Mouse (Mus musculus) 3134 (cell line): ENCODE data around the gene Magix.
"Not testable (repeated sequence)": the region's sequence is repeated elsewhere in the genome, so short reads cannot be mapped to it uniquely, and the experiment has no call there.

Experiments
- DNase-seq: peaks from one replicate; pipeline ENCODE4 v3.0.0-alpha.2; 2011; ENCODE audit warnings: low spot score; ENCODE audit not compliant: insufficient read length; ENCODE audit errors: extremely low read depth

Gene Magix

GRCm38 (mm10) chrX:7680864-7681263, at the start of gene Magix:
TSS of gene Magix (minus strand) at chrX:7681251.
- no peak for DNase-seq

DNA sequence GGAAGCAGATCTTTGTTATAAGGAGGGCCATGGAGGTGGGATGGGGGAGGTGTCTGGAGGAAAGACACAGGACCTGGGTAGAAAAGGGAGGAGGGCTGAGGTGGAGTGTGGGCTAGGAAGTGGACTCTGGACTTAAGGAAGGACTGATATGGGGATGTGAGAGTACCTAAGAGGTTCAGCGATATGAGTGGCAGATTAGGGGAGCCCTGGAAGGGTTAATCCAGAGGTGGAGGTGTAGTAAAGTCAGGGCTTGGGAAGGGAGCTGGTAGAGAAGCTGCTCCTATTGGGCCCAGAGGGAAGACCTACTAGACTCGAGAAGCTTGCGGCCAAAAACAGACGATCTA, 47.8 kb upstream of the Magix start:
- DNase-seq, result no peak

DNA sequence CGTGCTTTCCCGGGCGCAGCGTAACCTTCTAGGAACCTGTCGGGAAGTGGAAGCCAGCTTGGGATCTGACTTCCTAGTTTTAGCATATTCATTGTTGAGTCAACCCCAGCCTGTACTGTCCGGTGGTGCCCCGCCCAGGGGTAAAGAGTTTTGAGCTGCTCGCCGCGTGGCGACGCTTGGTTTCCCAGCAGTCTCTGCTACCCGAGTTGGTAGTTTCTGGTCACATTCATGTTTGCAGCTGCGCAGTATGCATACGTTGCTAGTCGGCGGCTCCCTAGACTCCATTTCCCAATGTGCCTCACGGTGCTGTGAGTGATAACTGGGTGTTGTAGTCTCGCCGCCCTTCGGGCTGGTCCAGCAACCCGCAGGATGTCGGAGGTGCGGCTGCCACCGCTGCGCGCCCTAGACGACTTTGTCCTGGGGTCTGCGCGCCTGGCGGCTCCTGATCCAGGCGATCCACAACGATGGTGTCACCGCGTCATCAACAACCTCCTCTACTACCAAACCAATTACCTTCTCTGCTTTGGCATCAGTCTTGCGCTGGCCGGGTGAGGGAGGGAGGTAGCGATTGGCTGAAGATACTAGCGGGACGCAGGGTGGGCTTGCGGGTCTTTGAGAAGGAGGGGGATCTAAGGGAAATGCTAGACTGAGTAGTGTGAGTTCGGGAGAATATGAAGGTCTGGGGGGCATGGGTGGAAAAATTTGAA, 47.3 kb upstream of the Magix start, which contains the start of gene Praf2:
Gene Praf2, plus strand, starts transcription at position 225 of the 707 bp plus-strand sequence.
- DNase-seq, result peak; percentile 89

- DNase-seq, result peak; percentile 55
These were observed 46.1 kb upstream of the Magix start for GRCm38 (mm10) chrX:7727176-7727575.

DNA sequence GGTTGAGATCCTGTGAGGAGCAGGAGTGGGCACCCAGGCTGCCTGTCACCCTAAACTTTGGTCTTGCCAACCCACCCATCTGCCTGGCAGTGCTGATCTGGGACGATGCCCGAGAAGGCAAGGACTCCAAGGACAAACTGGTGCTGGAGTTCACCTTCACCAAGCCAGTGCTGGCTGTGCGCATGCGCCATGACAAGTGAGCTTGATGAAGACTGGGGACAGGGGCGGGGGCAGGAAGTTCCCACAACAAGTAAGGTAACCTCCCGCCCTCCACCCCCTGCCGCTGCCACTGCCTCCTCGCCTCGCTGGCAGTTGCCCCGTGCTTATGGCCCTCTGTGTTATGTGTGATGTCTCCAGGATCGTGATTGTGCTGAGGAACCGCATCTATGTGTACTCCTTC, 44.8 kb upstream of the Magix start:
- DNase-seq, result no peak

GRCm38 (mm10) chrX:7724135-7724534, 43.1 kb upstream of the Magix start:
- DNase-seq, result no peak

- DNase-seq, result no peak
These were observed 41.6 kb upstream of the Magix start for GRCm38 (mm10) chrX:7722691-7723090.

DNA sequence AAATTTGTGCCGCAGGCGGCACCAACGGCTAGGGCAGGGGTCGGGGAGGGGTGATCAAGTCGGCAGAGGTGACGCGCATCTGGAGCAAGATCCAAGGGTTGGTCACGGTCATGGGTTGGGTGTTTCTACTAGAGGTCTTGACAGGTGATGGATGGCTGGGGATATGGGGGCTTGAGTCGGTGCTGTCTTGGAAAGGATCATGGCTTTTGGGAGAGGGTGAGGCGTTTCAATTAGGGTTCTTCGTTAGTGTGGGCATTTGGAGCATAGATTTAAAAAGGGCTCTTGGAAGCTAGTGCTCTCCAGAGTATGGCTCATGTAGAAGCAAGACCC, 41.2 kb upstream of the Magix start:
- no peak for DNase-seq

DNA sequence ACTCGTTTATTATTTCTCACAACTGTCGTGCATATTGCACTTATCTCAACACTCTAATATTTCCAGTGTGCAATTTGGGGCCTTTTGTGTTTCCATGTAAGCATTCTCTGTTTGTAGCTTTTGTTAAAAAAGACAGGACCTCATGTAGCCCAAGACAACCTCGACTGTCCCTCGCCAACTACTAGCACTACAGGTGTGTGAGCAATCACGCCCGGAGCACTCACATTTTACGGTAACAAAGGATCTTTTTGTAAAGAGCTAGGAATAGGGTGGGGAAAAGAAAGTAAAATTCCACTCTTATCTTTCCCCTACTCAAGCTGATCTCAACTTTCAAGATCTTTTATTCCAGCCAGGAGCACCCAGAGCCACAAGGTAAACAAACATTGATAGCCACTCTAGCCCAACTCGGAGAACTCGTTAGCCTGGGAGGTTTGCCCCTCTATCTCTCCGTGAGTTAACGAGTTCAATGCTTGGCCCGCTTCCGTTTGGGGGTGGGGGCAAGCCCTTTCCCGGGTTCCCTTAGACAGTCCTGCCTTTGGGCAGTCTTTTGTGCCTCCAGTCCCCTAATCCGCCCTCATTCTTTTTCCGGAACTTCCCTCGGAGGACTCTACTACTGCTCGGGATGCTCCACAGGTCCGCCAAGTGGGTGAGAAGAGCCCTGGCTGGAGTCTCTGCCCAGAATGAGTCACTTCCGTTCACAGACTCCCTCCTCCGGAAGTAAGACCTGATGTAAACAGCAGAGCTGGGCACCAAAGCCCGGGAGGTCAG, 40.6 kb upstream of the Magix start, which contains the start of gene Gm45208:
Gene Gm45208, plus strand, starts transcription at position 732 of the 768 bp plus-strand sequence.
- DNase-seq, result peak; percentile 82

DNA sequence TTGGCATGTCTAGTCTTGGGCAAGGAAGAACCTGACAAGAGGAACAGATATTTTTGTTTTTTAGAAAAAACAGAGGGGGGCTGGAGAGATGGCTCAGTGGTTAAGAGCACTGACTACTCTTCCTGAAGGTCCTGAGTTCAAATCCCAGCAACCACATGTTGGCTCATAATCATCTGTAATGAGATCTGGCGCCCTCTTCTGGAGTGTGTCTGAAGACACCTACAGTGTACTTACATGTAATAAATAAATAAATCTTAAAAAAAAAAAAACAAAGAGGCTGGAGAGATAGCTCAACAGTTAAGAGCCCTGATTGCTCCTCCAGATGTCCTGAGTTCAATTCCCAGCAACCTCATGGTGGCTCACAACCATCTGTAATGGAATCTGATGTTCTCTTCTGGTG, 35.0 kb upstream of the Magix start:
- not testable (repeated sequence) for DNase-seq

GRCm38 (mm10) chrX:7714135-7714899, 33.3 kb upstream of the Magix start, which contains the start of gene Wdr45:
TSS of gene Wdr45 (plus strand) at chrX:7714333.
- peak; percentile 85 for DNase-seq

GRCm38 (mm10) chrX:7713764-7714134, 32.7 kb upstream of the Magix start:
- not testable (repeated sequence) for DNase-seq

- peak; percentile 81 for DNase-seq
These were observed 15.9 kb upstream of the Magix start, which contains the start of gene Gpkow for GRCm38 (mm10) chrX:7696954-7697381. TSS of gene Gpkow (plus strand) at chrX:7697131.

GRCm38 (mm10) chrX:7696520-7696919, 15.5 kb upstream of the Magix start:
- no peak for DNase-seq

- no peak for DNase-seq
These were observed 11.8 kb upstream of the Magix start for GRCm38 (mm10) chrX:7692862-7693261.

- DNase-seq, result no peak
These were observed 9.4 kb upstream of the Magix start for GRCm38 (mm10) chrX:7690486-7690885.

DNA sequence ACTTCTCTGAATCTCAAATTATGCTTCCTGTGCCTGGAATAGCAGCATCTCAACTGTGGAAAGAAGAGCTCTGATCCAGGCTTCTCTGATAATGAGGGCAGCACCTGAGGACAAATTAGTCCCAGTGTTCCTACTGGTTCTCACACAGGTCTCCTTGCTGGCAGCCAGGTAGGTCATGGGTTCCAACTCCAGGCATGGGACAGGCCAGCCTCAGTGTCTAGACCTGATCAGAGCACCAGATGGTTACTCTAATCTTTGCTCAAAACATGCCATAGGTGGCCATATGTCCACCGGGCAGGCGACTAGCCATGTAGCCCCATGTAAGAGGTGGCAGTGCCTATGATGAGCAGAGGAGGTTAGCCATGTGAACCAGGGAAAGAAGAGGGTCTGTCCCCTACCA, 7.3 kb upstream of the Magix start:
- no peak for DNase-seq

GRCm38 (mm10) chrX:7680057-7680412, 1.0 kb downstream of the Magix start:
- DNase-seq, result no peak

DNA sequence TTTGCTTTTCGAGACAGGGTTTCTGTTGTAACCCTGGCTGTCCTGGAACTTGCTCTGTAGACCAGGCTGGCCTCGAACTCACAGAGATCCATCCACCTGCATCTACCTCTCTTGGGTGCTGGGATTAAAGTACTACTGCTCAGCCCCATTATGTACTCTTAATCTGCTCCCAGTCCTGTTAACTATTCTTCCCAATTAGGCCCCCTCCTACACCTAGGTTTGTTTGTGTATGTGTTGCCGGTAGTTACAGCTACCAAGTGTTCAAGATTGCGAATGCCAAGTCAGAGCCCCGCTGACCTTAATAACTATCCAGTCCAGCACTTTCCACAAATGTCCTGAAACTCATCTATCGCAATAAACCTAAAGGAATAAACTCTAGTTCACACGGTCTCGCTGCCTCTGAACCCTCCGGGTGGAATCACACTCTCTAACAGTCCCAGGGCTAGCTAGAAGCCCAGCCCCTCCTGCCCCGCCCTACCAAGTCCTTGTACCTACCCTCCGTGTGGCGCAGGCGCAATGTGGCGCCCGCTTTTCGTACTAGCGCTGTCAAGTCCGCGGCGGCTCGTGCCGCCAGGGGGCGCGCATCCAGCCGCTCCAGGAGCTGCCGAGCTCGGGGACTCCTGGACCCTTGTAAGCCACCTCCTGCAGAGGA, 1.5 kb downstream of the Magix start:
- peak; percentile 94 for DNase-seq

- no peak for DNase-seq
These were observed 2.1 kb downstream of the Magix start for GRCm38 (mm10) chrX:7678986-7679385.

- no peak for DNase-seq
These were observed 6.1 kb downstream of the Magix start for GRCm38 (mm10) chrX:7675001-7675380.
